Mouse (Mus musculus): ENCODE measurements around the gene Selenoh. TPM values are rescaled to one million over a fixed set of nuclear protein-coding genes. Genes with fewer than 3 reads are reported as not detected.

The Selenoh gene
- 81.5 and 84.4 TPM in 2 replicates for total RNA-seq (2017)

DNA sequence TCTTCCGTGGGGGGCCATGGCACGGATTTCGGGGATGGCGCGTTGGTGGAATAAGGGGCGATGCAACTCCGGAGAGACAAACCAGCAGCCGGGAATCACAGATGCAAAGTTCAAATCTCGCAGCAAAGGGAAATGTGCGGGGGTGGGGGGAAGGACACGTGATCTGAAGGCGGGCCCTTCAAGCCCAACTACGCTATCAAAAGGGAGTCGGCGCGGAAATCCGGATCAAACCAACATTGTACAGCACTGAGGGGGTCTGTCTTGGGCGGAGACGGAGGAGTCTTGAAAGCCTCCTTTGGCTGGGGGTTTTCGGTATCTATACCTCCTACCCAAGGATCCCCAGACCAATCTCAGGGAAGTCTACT is at the start of gene Selenoh:
Gene Selenoh (minus strand): TSS at position 202 of the 365 bp plus-strand sequence.
- peak; percentile 91 to 94 for ATAC-seq (replicated peaks in 1 of 2; ENCODE audit: insufficient read depth in 1 of 2, low FRiP score in 2 of 2, low TSS enrichment in 1 of 2, low read depth in 1 of 2, poor library complexity in 2 of 2, severe bottlenecking in 2 of 2)

DNA sequence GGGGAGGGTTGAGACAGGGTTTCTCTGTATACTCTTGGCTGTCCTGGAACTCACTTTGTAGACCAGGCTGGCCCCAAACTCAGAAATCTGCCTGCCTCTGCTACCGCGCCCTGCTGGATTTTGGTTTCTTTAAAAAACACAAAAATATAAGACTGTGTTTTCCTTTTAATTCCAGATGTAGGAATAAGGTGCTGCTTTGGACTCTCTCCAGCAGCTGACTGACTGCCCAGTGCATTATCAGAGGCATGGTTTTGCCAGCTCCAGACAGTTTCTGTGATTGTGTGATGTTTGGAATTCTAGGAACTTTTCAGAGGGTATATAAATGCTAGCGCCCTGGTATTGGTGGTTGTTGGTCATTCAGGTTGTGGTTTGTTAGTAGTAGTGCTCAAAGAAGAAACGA is 46.8 kb upstream of the Selenoh start:
- ATAC-seq (replicated peaks in 1 of 2; ENCODE audit: insufficient read depth in 1 of 2, low FRiP score in 2 of 2, low TSS enrichment in 1 of 2, low read depth in 1 of 2, poor library complexity in 2 of 2, severe bottlenecking in 2 of 2), result no peak

DNA sequence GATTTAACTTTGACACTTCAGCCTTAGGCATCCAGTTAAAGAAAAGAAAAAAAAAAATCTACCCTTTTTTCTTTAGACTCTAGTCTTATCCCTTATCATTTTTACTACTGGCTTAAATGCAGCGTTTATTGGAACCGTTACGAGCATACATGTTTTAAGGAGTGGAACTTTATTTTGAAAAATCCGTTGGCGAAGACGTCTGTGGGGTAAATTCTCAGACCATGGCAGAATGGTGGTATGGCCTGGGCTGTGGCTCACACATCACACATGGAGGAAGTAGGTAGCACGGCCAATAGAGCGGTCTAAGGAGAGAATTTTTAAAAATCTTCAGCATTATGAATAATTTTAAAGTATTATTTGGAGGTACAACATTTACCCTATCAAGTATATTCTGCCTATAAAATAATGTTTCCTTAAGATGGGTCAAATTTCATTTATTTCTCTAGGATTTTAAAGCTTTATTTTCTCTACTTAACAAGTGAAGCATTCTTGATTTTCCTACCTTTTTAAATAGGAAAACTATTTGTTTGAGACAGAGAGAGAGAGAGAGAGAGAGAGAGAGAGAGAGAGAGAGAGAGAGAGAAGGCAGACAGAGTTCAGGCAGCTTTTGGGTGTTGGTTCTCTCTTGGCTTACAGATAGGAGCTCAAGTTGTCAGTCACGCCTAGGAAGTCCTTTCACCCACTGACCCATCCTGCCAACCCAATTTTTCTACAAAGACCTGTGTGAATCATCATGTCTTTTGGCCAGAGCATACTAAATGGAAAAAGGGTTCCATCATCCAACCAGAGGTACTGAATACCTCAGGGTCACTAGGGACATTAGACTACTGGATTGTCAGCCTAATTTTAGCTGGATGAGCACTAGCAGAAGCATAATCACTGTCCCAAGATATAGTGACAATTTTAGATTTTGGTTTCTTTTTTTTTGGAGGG is 46.1 kb upstream of the Selenoh start:
- ATAC-seq (replicated peaks in 1 of 2; ENCODE audit: insufficient read depth in 1 of 2, low FRiP score in 2 of 2, low TSS enrichment in 1 of 2, low read depth in 1 of 2, poor library complexity in 2 of 2, severe bottlenecking in 2 of 2), result no peak

DNA sequence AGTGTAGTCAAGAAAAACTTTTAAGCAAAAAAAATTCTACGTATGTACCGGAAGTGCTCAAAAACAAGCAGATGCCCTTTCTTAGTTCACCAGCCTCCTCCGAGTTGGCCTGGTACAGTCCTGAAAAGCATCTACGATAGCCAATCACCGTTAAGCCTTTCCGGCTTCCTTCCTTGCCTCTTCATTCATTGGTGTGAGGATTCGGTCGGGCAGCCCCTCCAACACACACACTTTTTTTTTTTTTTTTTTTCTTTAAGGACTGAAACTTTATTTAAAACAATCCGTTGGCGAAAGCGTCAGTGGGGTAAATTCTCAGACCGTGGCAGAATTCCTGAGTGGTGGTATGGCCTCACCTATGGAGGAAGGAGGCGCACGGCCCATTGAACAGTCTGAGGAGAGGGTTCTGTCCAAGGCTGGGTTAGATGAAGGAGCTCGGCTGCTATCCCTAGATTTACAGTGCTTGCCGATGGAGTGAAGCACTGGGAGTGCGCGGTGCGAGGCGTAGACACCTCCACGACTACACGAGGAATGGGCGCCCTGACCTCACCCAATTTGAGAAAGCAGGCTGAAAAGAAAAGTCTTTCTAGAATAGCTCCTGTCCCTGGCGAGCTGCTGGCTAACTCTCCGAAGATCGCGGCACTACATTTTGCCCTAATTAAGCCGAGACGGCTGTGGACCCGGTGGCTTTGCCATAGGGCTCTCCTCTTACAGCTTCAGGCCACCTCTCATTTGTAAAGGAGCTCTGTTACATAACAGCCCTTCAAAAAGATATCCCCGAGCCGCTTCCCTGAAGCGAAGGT is 45.2 kb upstream of the Selenoh start:
- ATAC-seq (replicated peaks in 1 of 2; ENCODE audit: insufficient read depth in 1 of 2, low FRiP score in 2 of 2, low TSS enrichment in 1 of 2, low read depth in 1 of 2, poor library complexity in 2 of 2, severe bottlenecking in 2 of 2), result peak; percentile 92 to 94

DNA sequence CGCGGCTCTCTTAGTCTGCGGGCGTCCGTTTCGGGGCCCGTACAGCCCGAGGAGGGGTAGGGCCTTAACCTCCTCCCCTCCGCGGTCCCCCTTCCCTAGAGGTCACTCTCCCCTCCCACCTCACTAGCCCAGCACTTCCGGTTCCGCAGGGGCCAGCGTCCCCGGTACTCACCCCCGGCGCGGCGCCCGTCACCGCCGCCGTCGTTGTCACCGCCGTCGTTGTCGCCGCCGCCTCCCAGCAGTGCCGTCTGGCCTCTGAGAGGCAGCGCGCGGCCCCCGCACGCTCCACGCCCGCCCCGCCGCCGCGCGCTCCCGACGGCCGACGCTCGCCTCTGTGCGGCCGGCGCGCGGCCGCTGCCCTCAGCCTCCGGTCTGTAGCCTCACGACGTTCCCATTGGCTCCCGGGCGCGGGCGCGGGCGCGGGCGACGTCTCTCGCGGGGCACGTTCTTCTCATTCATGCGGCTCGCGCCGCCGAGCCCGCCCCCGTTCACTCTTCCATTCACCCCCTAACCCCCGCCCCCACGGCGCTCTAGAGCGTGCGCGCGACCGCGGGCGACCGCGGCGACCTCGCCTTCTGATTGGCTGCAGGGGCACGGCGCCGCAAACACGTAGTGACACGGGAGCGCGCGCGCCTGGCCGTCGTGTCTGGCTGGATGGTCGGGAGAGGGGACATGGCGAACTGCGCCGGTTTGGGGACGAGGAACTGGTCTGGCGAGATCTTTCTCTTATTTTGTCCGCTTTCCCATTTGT is 44.4 kb upstream of the Selenoh start, which contains the start of gene Zdhhc5:
Gene Zdhhc5 (minus strand): TSS at position 370 of the 751 bp plus-strand sequence.
- ATAC-seq (replicated peaks in 1 of 2; ENCODE audit: insufficient read depth in 1 of 2, low FRiP score in 2 of 2, low TSS enrichment in 1 of 2, low read depth in 1 of 2, poor library complexity in 2 of 2, severe bottlenecking in 2 of 2), result peak; percentile 82 to 88

DNA sequence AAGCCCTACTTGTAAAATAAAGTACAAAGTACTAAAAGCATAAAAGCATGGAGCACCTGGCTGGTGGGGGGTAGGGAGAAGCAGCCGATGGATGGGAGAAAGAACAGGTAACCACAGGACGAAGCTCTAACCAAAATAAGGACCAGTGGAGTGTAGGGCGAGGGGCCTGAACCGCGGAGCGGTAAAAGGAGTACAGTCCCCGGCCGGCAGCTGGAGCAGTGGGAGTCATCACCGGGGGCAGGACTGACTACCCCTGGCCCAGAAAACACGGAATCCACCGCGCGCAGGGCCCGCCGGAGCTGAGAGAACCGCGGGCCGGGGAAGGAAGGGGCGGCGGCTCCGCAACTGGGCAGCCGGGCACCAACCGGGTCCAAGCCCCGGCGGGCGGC is 43.8 kb upstream of the Selenoh start:
- no peak for ATAC-seq (replicated peaks in 1 of 2; ENCODE audit: insufficient read depth in 1 of 2, low FRiP score in 2 of 2, low TSS enrichment in 1 of 2, low read depth in 1 of 2, poor library complexity in 2 of 2, severe bottlenecking in 2 of 2)

DNA sequence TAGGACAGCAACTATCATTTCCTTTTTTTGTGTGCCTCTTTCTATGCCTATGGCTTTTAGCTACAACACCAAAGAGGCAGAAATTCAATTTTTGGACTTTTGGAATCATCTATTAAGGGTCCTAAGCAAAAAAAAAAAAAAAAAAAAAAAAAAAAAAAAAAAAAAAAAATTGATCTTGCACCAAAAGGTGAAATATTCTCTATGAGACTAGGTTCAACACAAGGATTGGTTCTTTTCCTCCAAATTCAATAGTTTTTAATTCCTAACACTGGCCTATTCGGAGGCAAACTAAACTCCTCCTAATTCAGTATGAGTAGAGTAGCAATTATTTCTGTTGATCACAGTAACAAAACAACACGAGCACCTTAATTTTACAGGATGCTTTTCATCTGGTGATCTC is 41.3 kb upstream of the Selenoh start:
- no peak for ATAC-seq (replicated peaks in 1 of 2; ENCODE audit: insufficient read depth in 1 of 2, low FRiP score in 2 of 2, low TSS enrichment in 1 of 2, low read depth in 1 of 2, poor library complexity in 2 of 2, severe bottlenecking in 2 of 2)

DNA sequence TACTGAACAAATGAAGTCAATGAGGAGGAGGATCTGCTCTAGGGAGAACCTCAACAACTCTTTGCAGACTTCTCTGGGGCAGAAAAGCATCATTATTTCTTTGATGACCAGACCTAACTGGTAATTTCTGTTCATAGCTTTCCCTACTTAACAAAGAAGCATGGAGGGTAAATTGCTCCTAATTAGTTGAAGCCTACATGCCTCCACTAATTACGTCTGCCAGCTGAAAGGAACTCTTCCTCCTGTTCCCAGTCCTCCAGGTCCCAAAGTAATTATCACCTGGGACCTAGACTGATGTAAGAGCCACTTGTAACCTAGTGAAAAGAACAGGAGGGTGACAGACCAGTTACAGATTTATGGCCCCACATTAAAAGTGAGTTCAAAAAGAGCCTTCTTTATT is 37.0 kb upstream of the Selenoh start:
- ATAC-seq (replicated peaks in 1 of 2; ENCODE audit: insufficient read depth in 1 of 2, low FRiP score in 2 of 2, low TSS enrichment in 1 of 2, low read depth in 1 of 2, poor library complexity in 2 of 2, severe bottlenecking in 2 of 2), result no peak

DNA sequence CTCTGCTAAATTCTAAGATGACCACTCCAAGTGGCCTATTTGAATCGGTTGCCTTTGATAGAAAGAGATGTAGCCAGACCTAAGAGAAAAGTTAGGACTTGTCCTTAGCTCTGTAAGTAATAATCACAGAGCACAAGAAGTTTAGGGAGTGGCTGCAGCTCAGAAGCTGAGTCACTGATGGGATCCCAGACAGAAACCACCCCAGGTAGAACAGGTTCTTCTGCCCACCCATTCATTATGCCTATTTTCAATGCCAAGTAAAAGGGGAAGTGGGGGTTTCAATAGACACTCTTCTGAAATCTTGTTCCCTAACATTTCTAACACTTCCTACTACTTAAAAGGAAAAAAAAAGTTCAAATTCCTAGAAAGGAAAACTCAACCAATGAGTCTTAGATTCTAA is 34.7 kb upstream of the Selenoh start:
- peak; percentile 12 to 36; a peak in 1 of 4 replicates for ATAC-seq (replicated peaks in 1 of 2; ENCODE audit: insufficient read depth in 1 of 2, low FRiP score in 2 of 2, low TSS enrichment in 1 of 2, low read depth in 1 of 2, poor library complexity in 2 of 2, severe bottlenecking in 2 of 2)

DNA sequence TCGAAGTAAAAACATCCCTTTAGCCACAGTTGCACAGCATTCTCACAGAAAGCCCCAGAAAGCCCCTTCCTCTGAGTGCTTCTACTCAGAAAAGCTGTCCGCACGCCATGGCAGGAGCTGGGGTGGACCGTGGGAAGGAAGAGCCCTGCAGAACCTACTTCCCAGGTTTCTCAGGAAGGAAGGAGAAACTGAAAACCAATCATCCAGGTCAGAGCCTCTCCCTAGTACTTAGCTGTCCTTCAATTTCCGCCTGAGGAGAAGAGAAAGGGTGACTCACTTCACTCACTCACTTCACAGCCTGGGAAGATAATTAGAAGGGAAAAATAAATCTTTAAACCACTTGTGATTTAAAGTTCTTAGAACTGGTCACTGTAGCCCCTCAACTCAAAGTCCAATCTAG is 33.8 kb upstream of the Selenoh start:
- no peak for ATAC-seq (replicated peaks in 1 of 2; ENCODE audit: insufficient read depth in 1 of 2, low FRiP score in 2 of 2, low TSS enrichment in 1 of 2, low read depth in 1 of 2, poor library complexity in 2 of 2, severe bottlenecking in 2 of 2)

DNA sequence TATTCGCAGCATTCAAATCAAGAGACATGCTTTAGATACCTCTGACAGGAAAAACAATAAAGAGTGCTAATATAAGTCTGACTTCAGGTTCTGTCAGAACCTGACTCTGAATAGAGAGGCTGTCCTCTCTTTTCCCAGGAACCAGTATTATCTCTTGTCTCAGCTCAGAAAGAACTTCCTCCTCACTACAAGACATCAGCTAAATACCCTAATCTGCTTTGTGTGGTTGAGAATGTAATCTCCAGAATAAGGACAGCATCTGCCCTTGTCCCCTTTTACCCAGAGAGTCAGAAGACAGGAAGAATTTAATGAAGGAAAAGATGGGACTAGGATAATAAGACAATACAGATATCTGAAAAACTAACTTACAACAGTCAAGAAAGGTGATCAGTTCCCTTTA is 32.9 kb upstream of the Selenoh start:
- ATAC-seq (replicated peaks in 1 of 2; ENCODE audit: insufficient read depth in 1 of 2, low FRiP score in 2 of 2, low TSS enrichment in 1 of 2, low read depth in 1 of 2, poor library complexity in 2 of 2, severe bottlenecking in 2 of 2), result no peak

DNA sequence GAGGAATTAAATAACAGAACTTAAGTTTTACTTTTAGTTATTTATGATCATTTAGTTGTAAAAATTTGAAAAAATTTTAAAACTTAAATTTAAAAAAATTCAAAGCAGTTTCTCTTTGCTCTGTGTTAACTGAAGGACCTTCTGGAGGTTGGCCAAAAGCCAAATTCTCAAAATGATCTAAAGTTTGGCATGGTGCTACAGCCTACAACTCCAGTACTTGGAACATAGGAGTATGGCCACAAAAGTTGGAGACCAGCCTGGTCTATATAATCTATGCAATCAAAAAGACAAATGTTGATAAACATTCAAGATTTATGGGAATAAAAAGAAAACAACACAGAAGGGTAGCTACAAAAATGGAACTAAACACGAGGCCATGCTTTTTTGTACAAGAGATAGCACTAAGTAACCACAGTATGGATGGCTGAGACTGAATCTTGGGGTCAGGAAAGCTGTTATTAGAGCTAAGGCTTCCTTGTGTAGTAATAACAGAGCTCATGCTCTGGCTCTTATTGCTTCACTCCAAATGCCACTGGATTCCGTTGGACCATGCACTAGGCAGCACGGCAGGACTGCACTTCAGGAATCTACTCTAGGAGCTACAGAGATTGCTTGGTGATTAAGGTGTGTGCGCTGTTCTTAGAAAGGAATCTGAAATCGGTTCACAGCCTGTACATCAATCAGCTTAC is 24.6 kb upstream of the Selenoh start:
- ATAC-seq (replicated peaks in 1 of 2; ENCODE audit: insufficient read depth in 1 of 2, low FRiP score in 2 of 2, low TSS enrichment in 1 of 2, low read depth in 1 of 2, poor library complexity in 2 of 2, severe bottlenecking in 2 of 2), result no peak

DNA sequence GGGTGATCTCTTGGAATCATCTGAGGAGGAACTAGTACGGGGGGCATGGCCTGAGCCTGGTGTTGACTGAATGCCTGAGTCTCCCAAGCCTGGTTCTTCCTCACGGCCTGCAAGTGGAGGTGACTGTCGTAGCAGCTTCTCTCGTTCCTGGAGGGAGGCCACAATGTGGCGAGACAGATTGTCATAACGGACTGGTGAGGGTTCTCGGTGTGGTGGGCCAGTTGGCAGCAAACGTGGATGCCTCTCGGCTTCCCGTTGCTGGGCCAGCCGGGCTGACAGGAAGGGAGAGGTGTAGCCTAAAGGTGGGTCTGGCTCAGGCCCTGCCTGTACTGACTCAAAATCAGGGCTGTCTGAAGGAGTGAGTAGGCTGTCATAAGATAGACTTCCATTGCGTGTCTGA is 19.5 kb upstream of the Selenoh start:
- no peak for ATAC-seq (replicated peaks in 1 of 2; ENCODE audit: insufficient read depth in 1 of 2, low FRiP score in 2 of 2, low TSS enrichment in 1 of 2, low read depth in 1 of 2, poor library complexity in 2 of 2, severe bottlenecking in 2 of 2)

DNA sequence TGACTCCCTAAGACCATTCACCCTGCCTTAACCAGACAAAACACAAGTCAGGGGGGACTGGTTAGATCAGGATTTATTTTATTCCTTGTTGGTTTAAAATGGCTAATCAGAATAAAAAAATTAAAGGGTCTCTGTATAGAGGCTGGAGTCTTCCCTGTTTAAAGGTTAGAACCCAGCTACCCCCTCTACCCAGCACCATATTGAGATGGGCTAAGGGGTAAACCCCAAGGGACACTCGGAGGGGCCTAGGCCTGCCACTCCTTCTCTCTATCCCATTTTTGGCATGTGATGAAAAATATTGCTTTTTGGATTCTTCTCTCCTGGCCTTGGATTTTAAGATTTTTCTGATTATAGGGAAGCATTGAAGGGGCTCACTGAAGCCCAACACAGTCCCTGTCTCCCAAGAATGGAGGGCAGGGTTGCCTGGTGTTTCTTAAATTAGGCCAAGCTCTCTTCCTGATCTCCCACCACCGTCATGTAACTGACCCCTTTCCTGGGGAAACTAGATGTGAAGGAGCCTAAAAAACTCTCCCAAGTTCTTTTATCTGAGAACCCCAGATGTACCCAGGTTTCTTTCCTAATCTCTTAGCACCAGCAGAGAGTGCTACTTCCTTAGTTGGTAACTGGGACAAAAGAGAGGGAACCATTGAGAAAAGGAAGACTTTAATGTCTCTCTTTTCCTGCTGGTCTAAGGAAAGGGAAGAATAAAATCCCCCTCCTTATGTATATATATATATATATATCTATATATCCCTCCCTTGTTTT is 17.7 kb upstream of the Selenoh start:
- ATAC-seq (replicated peaks in 1 of 2; ENCODE audit: insufficient read depth in 1 of 2, low FRiP score in 2 of 2, low TSS enrichment in 1 of 2, low read depth in 1 of 2, poor library complexity in 2 of 2, severe bottlenecking in 2 of 2), result no peak

DNA sequence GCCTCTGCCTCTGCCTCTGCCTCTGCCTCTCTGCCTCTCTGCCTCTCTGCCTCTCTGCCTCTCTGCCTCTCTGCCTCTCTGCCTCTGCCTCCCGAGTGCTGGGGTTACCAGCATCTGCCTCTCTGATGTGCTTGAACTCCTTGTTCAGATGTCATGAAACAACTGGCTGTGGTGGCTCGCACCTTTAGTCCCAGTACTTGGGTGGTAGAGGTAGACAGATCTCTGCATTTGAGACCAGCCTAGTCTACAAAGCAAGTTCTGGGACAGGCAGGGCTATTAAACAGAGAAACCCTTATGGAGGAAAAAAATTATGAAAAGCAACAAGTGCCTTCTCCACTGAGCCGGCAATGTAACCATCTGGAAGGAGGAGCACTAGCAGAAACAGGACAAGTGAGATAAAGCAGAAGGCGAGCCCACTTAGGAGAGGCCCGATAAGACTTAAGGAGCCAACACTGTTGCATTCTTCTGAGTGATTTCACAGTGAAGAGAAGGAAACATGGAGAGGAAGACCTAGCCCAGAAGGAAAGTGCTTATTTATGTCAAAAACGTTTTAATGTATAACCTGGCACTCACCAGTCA is 12.1 kb upstream of the Selenoh start:
- no peak for ATAC-seq (replicated peaks in 1 of 2; ENCODE audit: insufficient read depth in 1 of 2, low FRiP score in 2 of 2, low TSS enrichment in 1 of 2, low read depth in 1 of 2, poor library complexity in 2 of 2, severe bottlenecking in 2 of 2)

DNA sequence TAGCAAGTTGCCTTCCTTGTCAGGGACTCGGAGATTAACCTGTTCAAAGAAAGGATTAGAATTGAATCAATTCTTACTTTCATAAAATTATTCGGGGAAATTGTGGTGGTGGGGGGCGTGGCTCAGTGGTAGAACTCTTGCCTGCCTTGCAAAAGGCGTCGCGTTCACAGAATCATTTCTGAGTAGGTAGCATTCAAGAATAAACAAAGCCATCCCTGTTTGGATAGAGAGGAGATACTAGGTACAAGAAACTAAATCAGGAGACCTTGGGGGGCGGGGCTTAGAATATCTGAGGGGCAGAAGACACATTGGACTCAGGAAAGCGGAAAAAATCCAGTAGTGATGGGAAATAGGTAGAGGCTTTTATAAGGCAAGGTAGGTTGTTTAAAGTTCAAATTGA is 8.4 kb upstream of the Selenoh start, which contains the start of gene Tmx2:
Gene Tmx2 (minus strand): TSS at position 125 of the 400 bp plus-strand sequence.
- ATAC-seq (replicated peaks in 1 of 2; ENCODE audit: insufficient read depth in 1 of 2, low FRiP score in 2 of 2, low TSS enrichment in 1 of 2, low read depth in 1 of 2, poor library complexity in 2 of 2, severe bottlenecking in 2 of 2), result no peak

All from hematopoietic stem cell, adult 5-6 weeks (primary cell).